Mouse (Mus musculus) lung, adult 2 months (tissue): ENCODE measurements around the gene Akr1b7. TPM values are rescaled to one million over a fixed set of nuclear protein-coding genes. Genes with fewer than 3 reads are reported as not detected.
"Not testable (repeated sequence)": the region's sequence is repeated elsewhere in the genome, so short reads cannot be mapped to it uniquely, and the experiment has no call there.

ENCODE experiments used
- DNase-seq: peaks from one replicate; pipeline ENCODE4 v3.0.0; 2022
- H3K4me1 ChIP-seq: fragments of 200-500 bp; 2 replicates; pipeline ENCODE4 v1.6.1; 2011; ENCODE audit warnings: low read length; ENCODE audit not compliant: control insufficient read depth, insufficient read depth
- H3K4me3 ChIP-seq: fragments of 200-500 bp; replicated peaks from 2 replicates; pipeline ENCODE3; 2011; ENCODE audit warnings: low read depth, mild to moderate bottlenecking, control low read depth, low read length; ENCODE audit errors: extremely low read depth
- CTCF ChIP-seq: fragments of 200-500 bp; IDR thresholded peaks from 2 replicates; pipeline ENCODE4 v1.5.1; 2011; ENCODE audit warnings: mild to moderate bottlenecking, low read length, control low read depth; ENCODE audit not compliant: insufficient read depth
- POLR2A ChIP-seq: fragments of 200-500 bp; IDR thresholded peaks from 2 replicates; pipeline ENCODE4 v1.6.1; 2011; ENCODE audit warnings: low read depth, mild to moderate bottlenecking, control low read depth, low read length, borderline replicate concordance; ENCODE audit errors: extremely low read depth
- WGBS: fragments of 180-500 bp; shearing (Covaris S2); methylation state at CpG from one replicate; pipeline ENCODE4 v1.1.7; 2018; 5-methylcytosine and 5-hydroxymethylcytosine counted together
- polyA plus RNA-seq: library from polyadenylated mRNA; depleted of rRNA; stranded (reverse); fragments of >200 nt; gene quantifications from 2 replicates; pipeline ENCODE4 v1.2.3, GENCODE M21; 2012; rRNA removed

Akr1b7 gene
- polyA plus RNA-seq: 0.40 and 0.73 TPM in 2 replicates

DNA sequence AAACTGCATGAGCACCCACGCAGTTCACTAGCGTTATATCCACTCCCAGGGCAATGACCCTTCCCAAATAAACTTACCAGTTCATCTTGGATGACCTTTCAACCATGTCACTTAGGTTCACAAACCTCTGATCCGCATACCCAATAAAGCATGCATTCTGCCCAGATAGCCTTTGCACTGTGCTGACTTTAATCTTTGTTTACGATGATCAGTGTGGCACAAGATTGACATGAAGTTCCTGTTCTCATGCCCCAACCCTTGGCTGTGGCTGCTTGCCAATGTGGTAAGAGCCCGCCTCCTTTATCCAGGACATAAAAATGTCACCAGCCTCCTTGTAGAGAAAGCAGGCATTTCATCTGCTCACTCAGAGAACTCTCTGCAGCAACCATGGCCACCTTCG lies at the start of gene Akr1b7:
Gene Akr1b7, plus strand, starts transcription at position 312 of the 400 bp plus-strand sequence.
- WGBS: 41% methylated on average over 6 of the region's 6 CpGs
- H3K4me3 ChIP-seq: no peak within 1 kb of the TSS
- DNase-seq: no peak
- H3K4me1 ChIP-seq: no peaks in the 10 kb centered on the region
- TF ChIP-seq POLR2A: no peak
- no peak for TF ChIP-seq CTCF

DNA sequence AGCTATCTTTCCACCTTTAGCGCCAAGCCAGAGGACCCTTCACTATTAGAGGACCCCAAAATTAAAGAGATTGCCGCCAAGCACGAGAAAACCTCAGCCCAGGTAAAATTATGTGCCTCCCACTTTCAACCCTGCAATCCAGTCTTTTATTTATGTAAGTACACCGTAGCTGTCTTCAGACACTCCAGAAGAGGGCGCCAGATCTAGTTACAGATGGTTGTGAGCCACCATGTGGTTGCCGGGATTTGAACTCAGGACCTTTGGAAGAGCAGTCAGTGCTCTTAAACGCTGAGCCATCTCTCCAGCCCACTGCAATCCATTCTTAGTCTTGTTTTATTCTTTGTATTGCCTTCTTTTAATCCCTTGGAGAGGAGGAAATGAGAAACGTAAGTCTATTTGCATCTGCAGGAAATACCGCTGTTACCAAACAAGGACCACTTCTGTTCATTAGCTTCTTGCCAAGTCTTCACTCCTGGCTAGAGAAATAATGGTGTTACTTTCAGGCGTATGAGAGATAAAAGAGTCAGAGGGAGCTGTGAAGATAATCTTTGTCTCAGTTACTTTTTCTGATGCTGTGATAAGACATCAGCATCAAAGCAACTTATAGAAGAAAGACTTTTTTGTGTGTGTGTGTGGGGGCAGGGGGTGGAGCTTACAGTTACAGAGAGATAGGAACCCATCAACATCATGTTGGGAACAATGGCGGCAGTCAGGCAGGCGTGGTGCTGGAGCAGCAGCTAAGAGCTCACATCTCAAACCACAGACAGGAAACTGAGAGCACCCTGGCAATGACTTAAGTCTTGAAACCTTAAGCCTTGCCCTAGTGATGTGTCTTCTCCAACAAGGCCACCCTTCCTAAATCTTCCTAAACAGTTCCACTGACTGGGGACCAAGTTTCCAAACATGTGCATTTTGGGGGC lies 47.7 kb upstream of the Akr1b7 start:
- Histone ChIP-seq H3K4me1 (no peaks in the 10 kb centered on the region), H3K4me3 (no peak overlapping the region)
- TF ChIP-seq POLR2A: no peak
- no peak for TF ChIP-seq CTCF
- 77% methylated on average over 12 of the region's 12 CpGs for WGBS
- no peak for DNase-seq

DNA sequence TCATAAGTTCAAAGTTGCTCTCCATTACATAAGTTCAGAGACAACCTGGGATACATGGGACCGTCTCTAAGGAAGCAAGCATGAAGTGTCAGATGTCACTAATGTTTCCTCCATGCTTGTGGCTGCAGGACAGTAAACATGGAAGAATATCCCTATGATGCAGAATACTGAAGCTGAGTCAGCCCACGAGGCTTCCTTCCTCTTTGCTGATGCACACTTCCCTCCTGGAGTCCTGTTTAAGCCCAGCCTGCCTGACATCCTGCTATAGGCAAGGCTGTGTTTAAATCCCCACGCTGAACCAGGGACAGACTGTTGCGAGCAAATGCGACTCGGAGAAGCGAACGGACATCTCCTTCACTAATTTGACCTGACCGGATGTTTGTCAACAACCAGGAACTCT lies 44.1 kb upstream of the Akr1b7 start:
- WGBS: 55% methylated on average over 9 of the region's 9 CpGs
- Histone ChIP-seq H3K4me1 (no peaks in the 10 kb centered on the region; the same call in 1 of the 2 replicates), H3K4me3 (no peak overlapping the region)
- no peak for DNase-seq
- TF ChIP-seq POLR2A: no peak
- TF ChIP-seq CTCF: no peak

DNA sequence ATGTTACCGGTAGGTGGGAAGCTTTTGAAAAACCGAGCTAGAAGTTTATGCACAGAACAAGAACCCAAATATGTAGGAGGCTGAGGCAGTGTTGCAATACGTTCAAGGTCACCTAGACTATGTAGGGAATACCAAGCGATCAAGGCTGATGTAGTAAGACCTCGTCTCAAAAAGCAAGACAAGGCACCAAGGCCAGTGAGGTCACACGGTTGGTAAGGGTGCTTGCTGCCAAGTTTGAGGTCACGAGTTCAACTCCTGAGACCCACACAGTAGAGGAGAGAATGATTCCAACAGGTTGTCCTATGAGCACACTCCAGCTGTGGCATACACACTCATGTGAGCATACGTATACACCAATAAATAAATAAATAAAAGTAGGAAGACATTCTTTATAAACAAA lies 42.1 kb upstream of the Akr1b7 start:
- DNase-seq: no peak
- no peaks in the 10 kb centered on the region; the same call in 1 of the 2 replicates for H3K4me1 ChIP-seq
- 76% methylated on average over 8 of the region's 8 CpGs for WGBS
- H3K4me3 ChIP-seq: no peak overlapping the region
- TF ChIP-seq CTCF (no peak), POLR2A (no peak)

DNA sequence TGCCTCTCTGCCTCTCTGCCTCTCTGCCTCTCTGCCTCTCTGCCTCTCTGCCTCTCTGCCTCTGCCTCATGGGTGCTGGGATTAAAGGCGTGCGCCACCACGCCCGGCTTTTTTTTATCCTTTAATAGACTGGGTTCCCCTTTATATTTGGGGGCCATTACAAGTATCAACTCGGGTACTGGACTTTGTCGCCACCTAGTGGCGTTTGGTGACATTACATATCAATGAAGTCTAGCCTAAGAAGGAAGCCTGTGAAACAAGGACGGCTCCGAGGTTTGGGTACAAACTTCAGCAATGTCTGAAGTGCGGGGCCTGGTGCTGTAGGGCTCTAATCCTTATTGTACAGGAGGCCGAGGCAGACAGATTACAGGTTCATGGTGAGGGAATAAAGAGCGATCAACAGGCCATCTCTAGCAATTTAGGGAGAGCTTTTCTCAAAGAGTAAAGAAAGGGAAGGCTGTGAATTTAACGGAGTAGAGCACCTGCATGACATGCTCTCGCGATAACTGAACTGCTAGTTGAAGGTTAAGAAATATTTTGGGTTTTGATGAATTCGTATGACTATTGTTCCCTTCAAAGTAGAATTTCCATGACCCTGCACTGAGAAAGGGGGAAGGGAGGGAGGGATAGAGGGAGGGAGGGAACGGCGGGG lies 40.3 kb upstream of the Akr1b7 start:
- peak; percentile 75 for DNase-seq
- WGBS: 20% methylated on average over 18 of the region's 18 CpGs
- TF ChIP-seq CTCF (0 out of 2 replicates have a peak, but pooled peaks have one; percentile 11), POLR2A (no peak)
- Histone ChIP-seq H3K4me1 (no peaks in the 10 kb centered on the region; the same call in 1 of the 2 replicates), H3K4me3 (no peak overlapping the region)

DNA sequence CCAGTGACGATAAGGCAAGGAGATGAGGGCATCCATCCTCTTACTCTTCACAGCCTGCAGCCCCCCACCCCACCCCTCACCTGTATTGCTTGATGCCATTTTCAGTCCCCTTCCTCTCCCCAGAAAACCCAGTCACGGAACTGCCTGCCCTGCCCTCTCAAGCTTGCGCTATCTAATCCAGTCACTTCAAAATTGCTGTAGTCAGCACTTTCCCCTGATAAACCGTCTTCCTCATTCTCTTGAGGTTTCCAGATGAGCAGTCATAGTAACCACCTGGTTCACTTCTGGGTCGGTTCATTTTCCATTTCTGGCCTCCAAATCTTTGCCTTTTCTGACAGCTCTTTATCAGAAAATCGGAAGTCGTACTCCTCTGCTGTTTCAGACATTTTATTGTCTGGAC lies 38.3 kb upstream of the Akr1b7 start:
- no peak for DNase-seq
- Histone ChIP-seq H3K4me3 (no peak overlapping the region), H3K4me1 (no peaks in the 10 kb centered on the region; the same call in 1 of the 2 replicates)
- no peak for TF ChIP-seq CTCF
- no peak for TF ChIP-seq POLR2A
- WGBS: 70% methylated on average over 7 of the region's 7 CpGs

DNA sequence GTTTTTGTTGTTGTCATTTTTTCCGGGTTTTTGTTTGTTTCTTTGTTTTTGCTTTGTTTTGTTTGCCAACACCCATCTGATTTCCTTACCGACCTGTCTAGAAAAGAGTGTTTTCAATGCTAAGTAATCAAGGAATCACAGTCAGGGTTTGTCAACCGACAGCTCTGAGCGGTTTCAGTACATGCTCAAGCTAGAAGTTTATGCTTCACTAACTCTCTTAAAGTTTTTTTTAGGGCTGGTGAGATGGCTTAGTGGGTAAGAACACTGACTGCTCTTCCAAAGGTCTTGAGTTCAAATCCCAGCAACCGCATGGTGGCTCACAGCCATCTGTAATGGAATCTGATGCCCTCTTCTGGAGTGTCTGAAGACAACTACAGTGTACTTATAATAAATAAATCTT lies 36.2 kb upstream of the Akr1b7 start:
- DNase-seq: not testable (repeated sequence)

DNA sequence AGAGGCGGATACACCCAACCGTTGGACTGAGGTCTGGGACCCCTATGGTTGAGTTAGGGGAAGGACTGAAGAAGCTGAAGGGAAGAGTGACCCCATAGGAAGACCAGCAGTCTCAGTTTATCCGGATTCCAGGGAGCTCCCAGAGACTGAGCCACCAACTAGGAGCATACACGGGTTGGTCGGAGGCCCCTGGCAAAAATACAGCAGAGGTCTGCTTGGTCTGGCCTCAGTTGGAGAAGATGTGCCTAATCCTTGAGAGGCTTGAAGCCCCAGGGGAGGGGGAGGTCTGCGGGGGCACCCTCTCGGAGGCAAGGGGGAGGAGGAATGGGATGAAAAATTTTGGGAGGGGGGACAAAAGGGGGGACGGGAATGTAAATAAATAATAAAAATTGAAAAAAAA lies 28.7 kb upstream of the Akr1b7 start:
- no peak for TF ChIP-seq CTCF
- TF ChIP-seq POLR2A: no peak
- Histone ChIP-seq H3K4me1 (no peaks in the 10 kb centered on the region), H3K4me3 (no peak overlapping the region)
- WGBS: 51% methylated on average over 8 of the region's 8 CpGs
- no peak for DNase-seq

More for the DNA sequence above, 36.2 kb upstream of the Akr1b7 start:
- not testable (repeated sequence) for H3K4me1 ChIP-seq, H3K4me3 ChIP-seq
- 68% methylated on average over 5 of the region's 5 CpGs for WGBS

DNA sequence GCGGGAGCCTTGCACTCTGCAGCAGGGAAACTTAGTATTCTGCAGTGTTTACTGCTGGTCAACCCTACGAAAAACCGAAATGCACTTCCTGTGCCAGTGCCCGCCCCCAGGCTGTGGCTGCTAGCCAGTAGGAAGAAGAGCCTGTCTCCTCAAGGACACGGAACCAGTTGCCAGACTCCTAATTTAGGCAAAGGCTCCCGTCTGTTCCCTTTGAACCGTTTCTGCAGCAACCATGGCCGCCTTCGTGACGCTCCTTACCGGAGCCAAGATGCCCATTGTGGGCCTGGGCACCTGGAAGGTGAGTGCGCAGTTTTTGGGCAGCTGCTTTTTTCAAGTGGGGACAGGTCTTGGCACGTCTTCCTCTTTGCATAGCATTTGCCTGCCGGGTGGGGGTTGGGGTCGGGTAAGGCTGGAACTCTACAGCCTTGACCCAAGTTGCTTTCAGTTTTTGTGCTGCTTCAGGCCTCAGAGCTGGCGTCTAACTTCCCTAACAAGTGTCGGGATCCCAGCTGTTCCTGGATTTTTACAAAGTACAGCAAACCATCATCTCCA lies 27.9 kb upstream of the Akr1b7 start, which contains the start of gene Akr1b10:
Gene Akr1b10, plus strand, starts transcription at position 109 of the 552 bp plus-strand sequence.
- Histone ChIP-seq H3K4me1 (no peaks in the 10 kb centered on the region), H3K4me3 (peak within 1 kb of the TSS; percentile 96)
- DNase-seq: peak; percentile 77
- TF ChIP-seq CTCF (no peak), POLR2A (0 out of 2 replicates have a peak, but pooled peaks have one; percentile 29)
- under 1% methylated on average over 17 of the region's 17 CpGs for WGBS
